Mouse (Mus musculus) C2C12 (cell line): ENCODE data around the gene Trip10. TPM values are rescaled to one million over a fixed set of nuclear protein-coding genes. Genes with fewer than 3 reads are reported as not detected.

Experiments
- H3K27me3 ChIP-seq: one replicate; pipeline ENCODE4 v1.6.1; 2011; ENCODE audit not compliant: control insufficient read depth, insufficient read depth, insufficient read length
- H3K36me3 ChIP-seq: one replicate; pipeline ENCODE4 v1.6.1; 2011; ENCODE audit not compliant: control insufficient read depth, insufficient read depth
- H3K4me3 ChIP-seq: one replicate; pipeline ENCODE4 v1.5.1; 2011; ENCODE audit warnings: mild to moderate bottlenecking, control low read depth; ENCODE audit not compliant: poor library complexity, insufficient read depth, severe bottlenecking
- H3K79me2 ChIP-seq: one replicate; pipeline ENCODE4 v1.6.1; 2011; ENCODE audit not compliant: control insufficient read depth, insufficient read depth
- H3K79me3 ChIP-seq: one replicate; pipeline ENCODE4 v1.6.1; 2011; ENCODE audit warnings: low read depth, control low read depth
- H3ac ChIP-seq: one replicate; pipeline ENCODE3; 2011; ENCODE audit warnings: low read depth; ENCODE audit not compliant: control insufficient read depth, insufficient read length
- CEBPB ChIP-seq: IDR thresholded peaks from one replicate; pipeline ENCODE4 v1.6.1; 2011; ENCODE audit warnings: low read depth, mild to moderate bottlenecking, control low read depth, moderate library complexity
- CTCF ChIP-seq: IDR thresholded peaks from one replicate; pipeline ENCODE4 v1.5.1; 2011; ENCODE audit not compliant: control insufficient read depth, insufficient read depth, insufficient read length
- FOSL1 ChIP-seq: IDR thresholded peaks from one replicate; pipeline ENCODE4 v1.8.0; 2011; ENCODE audit warnings: mild to moderate bottlenecking, low read length; ENCODE audit not compliant: poor library complexity, insufficient read depth, severe bottlenecking
- MAX ChIP-seq: IDR thresholded peaks from one replicate; pipeline ENCODE4 v1.6.1; 2011; ENCODE audit warnings: mild to moderate bottlenecking, control low read depth
- MYOD1 ChIP-seq: IDR thresholded peaks from one replicate; pipeline ENCODE4 v1.6.1; 2011; ENCODE audit warnings: low read depth; ENCODE audit not compliant: control insufficient read depth, insufficient read length
- MYOG ChIP-seq: IDR thresholded peaks from one replicate; pipeline ENCODE4 v1.6.1; 2011; ENCODE audit not compliant: control insufficient read depth, insufficient read length; ENCODE audit errors: extremely low read depth
- USF1 ChIP-seq: IDR thresholded peaks from one replicate; pipeline ENCODE4 v1.6.1; 2011; ENCODE audit warnings: low read depth, mild to moderate bottlenecking, control low read depth, moderate library complexity
- polyA plus RNA-seq: library from polyadenylated mRNA; unstranded; fragments of >200 nt; fragmentation: generic; extraction: Trizol; gene quantifications from one replicate; pipeline ENCODE4 v1.2.1, GENCODE M21; 2012; ENCODE audit warnings: missing spikeins

The Trip10 gene
- polyA plus RNA-seq, 1 experiment = 45.7 TPM

GRCm38 (mm10) chr17:57250461-57251160 is 1.4 kb downstream of the Trip10 start:
- Histone ChIP-seq H3K4me3 (peak overlapping the region; percentile 83), H3K79me3 (peaks cover 24% of the 10 kb centered on the region), H3K79me2 (peaks cover 41% of the 10 kb centered on the region), H3K27me3 (no peaks in the 10 kb centered on the region), H3K36me3 (peaks cover 23% of the 10 kb centered on the region), H3ac (peak overlapping the region; percentile 56)
- no peak for TF ChIP-seq FOSL1
- TF ChIP-seq MAX = no peak
- no peak for TF ChIP-seq MYOD1
- no peak for TF ChIP-seq CTCF
- no peak for TF ChIP-seq CEBPB
- no peak for TF ChIP-seq MYOG
- TF ChIP-seq USF1 = no peak

DNA sequence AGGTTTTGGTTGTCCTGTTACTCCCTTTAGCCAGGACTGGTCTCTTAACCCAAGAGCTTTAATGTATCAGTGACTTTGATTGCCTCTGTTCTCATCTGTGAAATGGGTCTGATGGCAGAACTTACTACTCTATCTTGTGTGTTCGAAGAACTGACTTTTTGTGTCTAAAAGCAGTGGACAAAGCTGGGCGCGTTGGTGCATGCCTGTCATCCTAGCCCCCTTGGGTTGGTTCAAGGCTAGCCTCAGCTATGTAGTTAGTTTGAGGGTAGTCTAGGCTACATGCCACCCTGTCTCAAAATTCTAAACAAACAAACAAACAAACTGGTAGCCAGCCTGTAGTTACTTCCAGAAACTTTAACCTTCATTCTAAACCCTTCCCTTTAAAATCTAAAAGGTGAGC is 2.2 kb downstream of the Trip10 start:
- TF ChIP-seq USF1 = no peak
- no peak for TF ChIP-seq CEBPB
- TF ChIP-seq FOSL1 = no peak

GRCm38 (mm10) chr17:57253306-57253705 is 4.1 kb downstream of the Trip10 start:
- no peak overlapping the region for H3ac ChIP-seq
- H3K79me2 ChIP-seq = peaks cover 41% of the 10 kb centered on the region
- no peaks in the 10 kb centered on the region for H3K27me3 ChIP-seq
- no peak overlapping the region for H3K4me3 ChIP-seq
- peaks cover 39% of the 10 kb centered on the region for H3K36me3 ChIP-seq
- peaks cover 24% of the 10 kb centered on the region for H3K79me3 ChIP-seq
- TF ChIP-seq MYOD1 (no peak), MYOG (no peak), USF1 (no peak), CEBPB (no peak), CTCF (no peak), MAX (no peak), FOSL1 (no peak)

More for the DNA sequence above, 2.2 kb downstream of the Trip10 start:
- H3K79me2 ChIP-seq = peaks cover 41% of the 10 kb centered on the region
- peaks cover 24% of the 10 kb centered on the region for H3K79me3 ChIP-seq
- H3K27me3 ChIP-seq = no peaks in the 10 kb centered on the region
- H3ac ChIP-seq = no peak overlapping the region
- H3K36me3 ChIP-seq = peaks cover 29% of the 10 kb centered on the region
- H3K4me3 ChIP-seq = no peak overlapping the region

DNA sequence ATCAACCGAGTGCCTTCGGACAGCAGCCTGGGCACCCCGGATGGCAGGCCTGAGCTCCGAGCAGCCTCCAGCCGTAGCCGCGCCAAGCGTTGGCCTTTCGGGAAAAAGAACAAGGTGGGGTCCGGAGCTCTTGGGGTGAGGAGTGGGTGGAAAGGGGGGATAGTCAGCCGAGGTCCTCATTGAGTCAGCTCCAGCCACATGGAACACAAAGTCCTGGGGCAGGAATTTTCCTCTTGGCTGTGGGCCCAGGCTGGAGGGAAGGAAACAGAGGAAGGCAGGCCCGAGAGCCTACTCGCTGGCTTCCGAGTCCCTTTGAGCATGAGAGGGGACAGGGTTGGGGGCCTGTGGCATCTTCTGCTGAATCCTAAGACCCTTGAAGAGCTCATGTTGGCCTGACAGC is 6.1 kb downstream of the Trip10 start:
- H3K4me3 ChIP-seq = no peak overlapping the region
- TF ChIP-seq CEBPB (no peak), FOSL1 (no peak), MYOD1 (no peak), MAX (no peak), USF1 (no peak), MYOG (no peak), CTCF (no peak)
- H3ac ChIP-seq = no peak overlapping the region
- H3K79me2 ChIP-seq = peaks cover 30% of the 10 kb centered on the region
- peaks cover 59% of the 10 kb centered on the region for H3K36me3 ChIP-seq
- H3K27me3 ChIP-seq = no peaks in the 10 kb centered on the region
- H3K79me3 ChIP-seq = peaks cover 19% of the 10 kb centered on the region

DNA sequence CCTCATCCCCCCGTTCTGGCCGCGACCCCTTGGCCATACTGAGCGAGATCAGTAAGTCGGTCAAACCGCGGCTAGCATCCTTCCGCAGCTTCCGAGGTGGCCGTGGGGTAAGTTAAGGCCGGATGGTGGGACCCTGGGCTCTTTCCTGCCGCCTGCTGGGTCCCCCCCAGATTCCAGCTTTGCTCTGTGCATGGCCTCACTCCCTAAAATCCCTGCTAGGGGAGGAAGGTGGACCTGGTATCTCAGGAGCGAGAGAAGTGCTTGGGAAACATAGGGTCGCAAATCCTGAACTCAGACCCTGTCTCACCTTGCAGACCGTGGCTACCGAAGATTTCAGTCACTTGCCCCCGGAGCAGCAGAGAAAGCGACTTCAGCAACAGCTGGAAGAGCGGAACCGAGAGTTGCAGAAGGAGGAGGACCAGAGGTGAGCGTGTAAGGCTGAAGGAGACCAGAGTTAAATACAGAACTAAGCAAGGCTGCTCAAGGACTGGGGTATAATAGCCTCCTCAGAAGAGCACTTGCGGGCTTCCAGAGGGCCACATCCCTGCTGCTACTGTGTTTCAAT is 7.7 kb downstream of the Trip10 start:
- H3K79me2 ChIP-seq = peaks cover 13% of the 10 kb centered on the region
- TF ChIP-seq USF1 = no peak
- no peak for TF ChIP-seq MYOG
- no peak for TF ChIP-seq CEBPB
- TF ChIP-seq CTCF = no peak
- no peak for TF ChIP-seq FOSL1
- no peak for TF ChIP-seq MAX
- no peak for TF ChIP-seq MYOD1
- no peak overlapping the region for H3K4me3 ChIP-seq
- no peak overlapping the region for H3ac ChIP-seq
- peaks cover 72% of the 10 kb centered on the region for H3K36me3 ChIP-seq
- H3K79me3 ChIP-seq = peaks cover 3% of the 10 kb centered on the region
- no peaks in the 10 kb centered on the region for H3K27me3 ChIP-seq

DNA sequence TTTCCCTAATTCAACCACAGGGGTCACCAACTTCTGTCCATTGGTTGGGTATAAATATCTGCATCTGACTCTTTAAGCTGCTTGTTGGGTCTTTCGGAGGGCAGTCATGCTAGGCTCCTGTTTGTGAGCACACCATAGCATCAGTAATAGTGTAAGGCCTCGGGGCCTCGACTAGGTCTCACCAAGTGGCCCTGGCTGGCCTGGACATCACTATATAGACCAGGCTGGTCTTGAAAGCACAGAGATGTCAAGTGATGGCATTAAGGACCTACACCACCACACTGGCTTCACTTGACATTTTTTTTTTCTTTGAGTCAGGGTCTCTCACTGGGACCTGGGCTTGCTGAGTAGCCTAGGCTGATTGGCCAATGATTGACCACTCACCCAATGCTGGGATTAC is 8.9 kb downstream of the Trip10 start:
- TF ChIP-seq MYOD1 (no peak), CTCF (no peak), MAX (no peak), CEBPB (no peak), MYOG (no peak), USF1 (no peak), FOSL1 (no peak)
- no peak overlapping the region for H3K4me3 ChIP-seq
- peaks cover 1% of the 10 kb centered on the region for H3K79me2 ChIP-seq
- no peaks in the 10 kb centered on the region for H3K27me3 ChIP-seq
- no peaks in the 10 kb centered on the region for H3K79me3 ChIP-seq
- peaks cover 81% of the 10 kb centered on the region for H3K36me3 ChIP-seq
- H3ac ChIP-seq = no peak overlapping the region
